Mouse (Mus musculus) CH12.LX (cell line): Measurements from ENCODE around the gene Abcd1.

Experiments used
- BHLHE40 ChIP-seq: IDR thresholded peaks from 2 replicates; pipeline ENCODE4 v1.6.1; 2011; ENCODE audit warnings: mild to moderate bottlenecking, low read depth, low read length, improper control_type of control experiment
- CTCF ChIP-seq, 2 experiments: IDR thresholded peaks in 1 of 2; conservative IDR thresholded peaks in 1 of 2; 2 replicates each; pipeline ENCODE4 v1.5.1; 2011 to 2012; ENCODE audit warnings: low read depth in 2 of 2, low read length in 2 of 2, improper control_type of control experiment in 1 of 2, inconsistent platforms in 1 of 2, mild to moderate bottlenecking in 1 of 2, moderate library complexity in 1 of 2
- EP300 ChIP-seq: IDR thresholded peaks from 2 replicates; pipeline ENCODE4 v1.6.1; 2011; ENCODE audit warnings: low read length, improper control_type of control experiment
- JUND ChIP-seq: conservative IDR thresholded peaks from 2 replicates; pipeline ENCODE4 v1.6.1; 2011; ENCODE audit warnings: low read depth, low read length, improper control_type of control experiment
- MEF2A ChIP-seq: IDR thresholded peaks from 2 replicates; pipeline ENCODE4 v1.6.1; 2014; ENCODE audit warnings: low read depth, mild to moderate bottlenecking, inconsistent platforms, low read length, improper control_type of control experiment, borderline replicate concordance
- POLR2A ChIP-seq: IDR thresholded peaks from 2 replicates; pipeline ENCODE4 v1.6.1; 2011; ENCODE audit warnings: low read depth, mild to moderate bottlenecking, improper control_type of control experiment, low read length

DNA sequence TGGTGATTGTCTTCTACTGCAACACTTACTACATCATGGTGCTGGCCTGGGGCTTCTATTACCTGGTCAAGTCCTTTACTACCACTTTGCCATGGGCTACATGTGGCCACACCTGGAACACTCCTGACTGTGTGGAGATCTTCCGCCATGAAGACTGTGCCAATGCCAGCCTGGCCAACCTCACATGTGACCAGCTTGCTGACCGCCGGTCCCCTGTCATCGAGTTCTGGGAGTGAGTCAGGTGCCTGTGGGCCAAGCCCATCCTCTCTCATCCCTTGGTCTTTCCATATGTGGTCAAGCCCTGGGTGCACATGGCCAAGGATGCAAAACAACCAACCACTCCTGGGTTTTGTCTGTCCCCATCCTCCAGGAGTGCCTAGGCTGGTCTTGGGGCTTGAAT is 39.7 kb upstream of the Abcd1 start:
- TF ChIP-seq POLR2A (no peak), MEF2A (no peak), JUND (no peak), CTCF (conservative IDR thresholded peaks at IDR 0.05 in 1 of 2, IDR thresholded peaks at IDR 0.05 in 1 of 2; ENCODE audit: low read depth in 2 of 2, low read length in 2 of 2) (no peak), EP300 (no peak), BHLHE40 (no peak)
